Mouse (Mus musculus): ENCODE results near the gene Dok5.

The Dok5 gene

DNA sequence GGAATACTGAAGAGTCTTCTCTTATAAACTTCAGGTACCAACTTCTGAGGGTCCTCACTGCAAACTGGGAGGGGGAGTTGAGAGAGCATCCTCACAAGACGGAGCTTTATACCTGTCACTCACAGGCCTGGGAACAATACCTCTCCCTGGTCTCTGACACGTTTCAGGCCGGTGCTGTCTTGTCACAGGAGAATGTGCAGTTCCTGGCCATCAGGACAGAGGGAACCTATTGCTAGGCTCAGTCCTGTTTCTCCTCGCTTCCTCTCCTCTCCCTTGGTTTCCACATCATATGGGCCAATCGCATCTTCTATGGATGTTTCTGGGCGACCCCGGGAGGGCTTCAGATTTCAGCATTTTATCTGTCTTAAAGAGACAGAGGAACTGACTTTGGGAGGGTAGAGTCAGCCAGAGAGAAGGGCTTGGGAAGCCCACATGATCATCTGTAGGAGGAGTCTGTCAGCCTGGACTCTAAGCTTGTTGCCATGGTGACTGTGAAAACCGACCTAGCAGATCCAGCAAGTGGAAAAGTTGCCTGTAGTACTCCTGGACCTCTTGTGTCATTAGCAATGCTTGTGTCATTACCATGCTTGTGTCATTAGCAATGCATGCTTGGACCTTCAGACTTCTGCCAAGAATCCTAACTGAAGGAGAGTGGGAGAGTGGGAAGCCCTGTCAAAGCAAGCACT is 59.9 kb downstream of the Dok5 start:
- in situ Hi-C loops (cut with MboI; ENCODE audit: low sequenced_read_pairs): no loop called here

DNA sequence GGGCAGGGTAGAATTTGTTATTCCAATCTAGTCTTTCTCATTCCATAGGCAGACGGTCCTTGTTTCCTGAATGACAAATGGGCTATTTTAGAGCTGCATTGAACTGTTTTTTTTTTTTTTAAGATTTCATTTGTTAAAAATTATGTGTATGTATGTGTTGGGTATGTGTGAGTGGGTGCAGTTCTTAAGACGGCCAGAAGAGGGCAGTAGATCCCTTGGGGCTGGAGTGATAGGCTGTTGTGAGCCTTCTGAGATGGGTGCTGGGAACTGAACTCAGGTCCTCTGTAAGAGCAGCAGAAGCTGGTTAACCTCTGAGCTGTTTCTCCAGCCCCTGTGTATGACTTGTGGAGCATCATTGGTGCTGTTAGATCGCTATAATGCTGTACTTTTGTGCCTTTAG is 63.6 kb downstream of the Dok5 start:
- in situ Hi-C loops (cut with MboI; ENCODE audit: low sequenced_read_pairs): no loop called here

GRCm38 (mm10) chr2:170802984-170803383 is 71.4 kb downstream of the Dok5 start:
- in situ Hi-C loops (cut with MboI; ENCODE audit: low sequenced_read_pairs): no loop called here

GRCm38 (mm10) chr2:170807555-170808258 is 76.1 kb downstream of the Dok5 start:
- in situ Hi-C loops (cut with MboI; ENCODE audit: low sequenced_read_pairs): no loop called here

- in situ Hi-C loops (cut with MboI; ENCODE audit: low sequenced_read_pairs): no loop called here
Measured at GRCm38 (mm10) chr2:170808259-170808789, 76.7 kb downstream of the Dok5 start.

- in situ Hi-C loops (cut with MboI; ENCODE audit: low sequenced_read_pairs): no loop called here
Measured at GRCm38 (mm10) chr2:170811356-170811755, 79.7 kb downstream of the Dok5 start.

GRCm38 (mm10) chr2:170816302-170816701 is 84.7 kb downstream of the Dok5 start:
- in situ Hi-C loops (cut with MboI; ENCODE audit: low sequenced_read_pairs): no loop called here

DNA sequence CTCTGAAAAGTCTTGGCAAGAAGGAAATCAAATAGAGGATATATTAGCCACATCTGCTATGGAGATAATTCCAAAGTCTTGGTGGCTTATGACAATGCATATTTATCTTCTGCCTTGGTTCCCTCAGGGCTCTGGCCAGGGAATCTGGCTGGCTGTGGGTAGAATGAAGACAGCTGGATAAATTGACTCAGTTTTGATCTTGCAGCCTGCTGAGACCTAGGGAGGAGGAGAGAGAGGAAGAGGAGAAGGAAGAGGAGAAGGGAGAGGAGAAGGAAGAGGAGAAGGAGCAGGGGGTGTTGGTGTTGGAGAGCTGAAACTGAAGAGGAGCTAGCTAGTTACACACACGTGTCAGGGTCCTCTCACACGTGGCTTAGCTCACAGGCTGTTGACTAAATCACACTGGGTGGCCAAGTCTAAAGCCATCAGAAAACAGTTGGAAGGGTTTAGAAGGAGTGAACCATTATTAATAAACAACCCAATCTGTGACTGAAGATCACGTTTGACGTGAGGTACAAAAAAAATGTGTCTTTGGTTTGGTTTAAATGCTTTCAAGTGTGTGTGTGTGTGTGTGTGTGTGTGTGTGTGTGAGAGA is 85.6 kb downstream of the Dok5 start:
- in situ Hi-C loops (cut with MboI; ENCODE audit: low sequenced_read_pairs): no loop called here

DNA sequence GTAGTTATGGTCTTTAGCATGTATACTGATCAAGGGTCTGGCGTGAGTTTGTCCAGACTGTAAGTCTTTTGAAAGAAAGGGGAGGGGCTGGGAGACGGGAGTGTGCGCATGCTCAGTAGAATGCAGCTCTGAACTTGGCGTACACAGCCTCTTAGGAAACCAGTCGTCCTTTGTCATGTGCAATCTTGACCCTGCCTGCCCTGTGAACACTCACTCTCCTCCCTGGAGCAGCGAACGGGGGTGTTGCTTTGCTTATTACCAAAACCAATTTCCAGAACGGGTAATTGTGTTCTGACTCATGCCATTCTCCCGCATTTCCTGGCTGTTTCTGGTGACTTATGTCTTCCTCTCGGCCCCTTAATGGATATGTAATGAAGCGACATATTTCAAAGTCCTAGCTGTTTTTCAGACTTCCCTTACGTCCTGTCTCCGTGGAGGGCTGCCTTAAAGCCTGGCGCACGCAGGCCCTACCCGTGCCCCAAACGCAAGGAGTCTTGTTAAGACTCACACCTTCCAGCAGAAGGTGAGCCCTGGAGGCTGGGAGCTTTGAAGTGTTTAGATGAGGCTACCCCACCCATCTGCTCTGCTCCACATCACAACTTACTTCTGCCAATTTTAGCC is 95.3 kb downstream of the Dok5 start:
- in situ Hi-C loops (cut with MboI; ENCODE audit: low sequenced_read_pairs): no loop called here

DNA sequence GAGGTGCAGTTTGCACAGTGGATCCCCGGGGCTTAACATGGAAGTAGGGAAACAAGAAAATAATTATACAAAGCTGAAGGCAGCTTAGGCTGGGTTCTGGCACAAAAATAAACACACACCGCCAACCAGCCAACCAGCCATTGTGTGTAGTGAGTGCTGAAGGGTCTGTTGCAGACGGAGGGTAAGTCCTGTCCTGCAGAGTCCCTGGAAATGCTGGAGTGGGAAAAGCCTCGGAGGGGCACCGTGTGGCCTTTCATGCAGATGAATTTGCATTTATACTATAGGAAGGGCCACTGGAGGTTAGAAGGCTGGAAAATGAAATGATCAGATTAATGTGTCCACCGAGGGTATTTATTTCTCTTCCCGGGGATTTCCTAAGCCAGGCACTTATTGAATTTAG is 97.2 kb downstream of the Dok5 start:
- in situ Hi-C loops (cut with MboI; ENCODE audit: low sequenced_read_pairs): no loop called here

DNA sequence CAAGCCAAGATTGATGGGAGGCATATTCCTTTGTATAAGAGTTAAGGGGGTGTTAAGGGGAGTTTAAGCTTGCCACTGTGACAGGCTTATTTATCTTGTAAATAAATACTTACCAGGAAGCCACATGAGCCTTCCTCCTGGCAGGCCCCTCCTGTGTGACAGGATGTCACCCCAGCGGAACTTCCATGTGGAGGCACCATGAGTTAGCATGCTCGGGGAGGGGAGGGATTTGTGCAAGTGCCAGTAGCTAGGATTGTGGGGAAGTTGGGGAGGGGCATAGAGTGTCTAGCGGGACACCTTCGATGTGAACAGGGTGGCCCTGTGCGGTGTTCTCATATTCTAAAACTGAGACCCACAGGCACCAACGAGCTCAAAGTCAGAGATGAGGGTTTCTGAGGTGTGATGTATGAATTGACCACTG is 97.6 kb downstream of the Dok5 start:
- in situ Hi-C loops (cut with MboI; ENCODE audit: low sequenced_read_pairs): no loop called here

DNA sequence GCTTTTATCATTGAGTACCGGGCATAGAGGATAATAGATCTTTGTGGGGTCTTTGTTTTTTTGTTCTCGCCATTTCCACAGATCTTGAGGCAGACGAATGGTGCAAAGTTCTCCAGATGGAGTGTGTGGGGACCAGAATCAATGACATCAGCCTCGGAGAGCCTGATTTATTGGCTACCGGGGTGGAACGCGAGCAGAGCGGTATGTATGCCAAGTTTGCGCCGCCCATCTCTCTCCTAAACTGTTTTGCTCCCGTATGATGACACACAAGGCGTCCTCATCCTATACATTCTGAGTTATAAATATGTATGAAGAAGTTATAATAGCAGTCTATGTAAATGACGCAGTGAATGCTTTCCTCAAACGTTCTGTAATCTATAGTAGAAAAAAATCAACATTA is 98.4 kb downstream of the Dok5 start:
- in situ Hi-C loops (cut with MboI; ENCODE audit: low sequenced_read_pairs): no loop called here

- in situ Hi-C loops (cut with MboI; ENCODE audit: low sequenced_read_pairs): no loop called here
Measured at GRCm38 (mm10) chr2:170836862-170837261, 105.3 kb downstream of the Dok5 start.

DNA sequence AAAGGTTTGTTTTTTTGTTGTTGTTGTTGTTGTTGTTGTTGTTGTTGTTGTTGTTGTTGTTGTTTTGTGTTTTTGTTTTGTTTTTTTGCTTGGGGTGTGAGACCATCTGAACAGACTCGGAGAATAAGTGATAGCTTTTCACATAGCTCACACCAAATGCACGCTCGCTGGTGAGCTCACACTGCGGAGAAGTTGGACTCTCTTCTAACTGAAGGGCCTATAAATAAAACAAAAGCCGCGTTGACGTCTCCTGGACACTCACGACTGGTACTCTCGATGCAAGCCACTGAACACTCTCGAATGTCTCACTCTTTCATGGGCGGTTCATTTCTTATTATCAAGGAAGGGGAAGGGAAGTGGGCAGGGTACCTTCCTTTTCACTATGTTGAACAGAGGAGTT is 105.8 kb downstream of the Dok5 start:
- in situ Hi-C loops (cut with MboI; ENCODE audit: low sequenced_read_pairs): no loop called here

- in situ Hi-C loops (cut with MboI; ENCODE audit: low sequenced_read_pairs): no loop called here
Measured at GRCm38 (mm10) chr2:170837824-170838557, 106.4 kb downstream of the Dok5 start.

- in situ Hi-C loops (cut with MboI; ENCODE audit: low sequenced_read_pairs): no loop called here
Measured at GRCm38 (mm10) chr2:170841441-170841965, 109.9 kb downstream of the Dok5 start.

DNA sequence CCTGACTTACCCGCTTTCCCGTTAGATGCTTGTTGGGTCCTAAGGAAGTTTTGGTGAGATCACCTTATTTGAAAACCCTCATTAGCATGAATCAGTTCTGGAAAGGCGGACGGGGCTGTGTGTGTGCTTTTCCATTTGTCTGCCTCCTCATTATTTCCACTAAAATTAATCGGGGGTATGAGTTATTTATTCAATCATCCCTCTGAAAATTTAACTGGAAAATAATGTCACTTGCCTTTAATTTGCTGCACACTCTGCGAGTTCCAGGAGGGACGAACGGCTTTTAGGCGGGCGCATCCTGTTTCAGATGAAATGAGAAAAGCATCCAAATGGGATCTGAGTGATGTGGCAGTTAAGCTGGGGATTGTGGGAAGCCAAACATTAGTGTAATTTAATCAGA is 113.9 kb downstream of the Dok5 start:
- in situ Hi-C loops (cut with MboI; ENCODE audit: low sequenced_read_pairs): no loop called here

GRCm38 (mm10) chr2:170850058-170850457 is 118.5 kb downstream of the Dok5 start:
- in situ Hi-C loops (cut with MboI; ENCODE audit: low sequenced_read_pairs): no loop called here

DNA sequence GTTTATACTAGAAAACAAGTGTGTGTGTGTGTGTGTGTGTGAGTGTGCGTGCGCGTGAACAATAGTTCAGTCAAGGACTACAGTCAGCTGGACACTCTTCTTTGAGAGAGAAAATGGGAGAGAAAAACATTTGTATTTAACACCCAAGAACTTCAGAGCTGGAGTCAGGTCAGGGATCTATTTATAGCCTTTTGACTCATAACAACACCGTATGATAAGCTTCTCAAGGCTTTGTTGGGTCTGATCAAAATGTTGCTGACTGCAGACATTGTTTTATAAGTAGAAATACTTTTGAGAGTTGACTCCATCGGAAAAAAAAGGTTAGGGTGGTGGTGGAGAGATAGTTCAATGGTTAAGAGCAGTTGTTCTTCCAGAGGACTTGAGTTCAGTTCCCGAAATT is 120.7 kb downstream of the Dok5 start:
- in situ Hi-C loops (cut with MboI; ENCODE audit: low sequenced_read_pairs): no loop called here

GRCm38 (mm10) chr2:170855210-170855609 is 123.6 kb downstream of the Dok5 start:
- in situ Hi-C loops (cut with MboI; ENCODE audit: low sequenced_read_pairs): no loop called here

GRCm38 (mm10) chr2:170856085-170856484 is 124.5 kb downstream of the Dok5 start:
- in situ Hi-C loops (cut with MboI; ENCODE audit: low sequenced_read_pairs): no loop called here
